Mouse (Mus musculus) spleen, adult 2 months (tissue): ENCODE results near the gene Sipa1l2. TPM values are rescaled to one million over a fixed set of nuclear protein-coding genes. Genes with fewer than 3 reads are reported as not detected.

Source experiments
- DNase-seq, 2 experiments: peaks; one replicate each; pipeline versions ENCODE4 v3.0.0 to v3.0.0-alpha.2; 2012 to 2021; ENCODE audit warnings: low spot score in 2 of 2, low read depth in 1 of 2
- H3K27ac ChIP-seq: fragments of 200-500 bp; 2 replicates; pipeline ENCODE4 v1.5.1; 2012; ENCODE audit warnings: low read length, inconsistent platforms; ENCODE audit not compliant: insufficient read depth
- H3K27me3 ChIP-seq: fragments of 200-500 bp; 2 replicates; pipeline ENCODE4 v1.6.1; 2012; ENCODE audit warnings: mild to moderate bottlenecking, moderate library complexity, low read length, inconsistent platforms; ENCODE audit not compliant: control insufficient read depth, insufficient read depth
- H3K36me3 ChIP-seq: fragments of 200-500 bp; 2 replicates; pipeline ENCODE4 v1.6.1; 2012; ENCODE audit warnings: mild to moderate bottlenecking, low read length, inconsistent platforms; ENCODE audit not compliant: control insufficient read depth, insufficient read depth
- H3K4me1 ChIP-seq: fragments of 200-500 bp; 2 replicates; pipeline ENCODE4 v1.6.1; 2011; ENCODE audit warnings: inconsistent platforms; ENCODE audit not compliant: control insufficient read depth, insufficient read depth, insufficient read length
- H3K4me3 ChIP-seq: fragments of 200-500 bp; 2 replicates; pipeline ENCODE4 v1.5.1; 2011; ENCODE audit warnings: mild to moderate bottlenecking, inconsistent platforms; ENCODE audit not compliant: insufficient read depth, insufficient read length; ENCODE audit errors: extremely low read depth
- CTCF ChIP-seq: fragments of 200-500 bp; IDR thresholded peaks from 2 replicates; pipeline ENCODE4 v1.5.1; 2011; ENCODE audit warnings: mild to moderate bottlenecking, inconsistent platforms; ENCODE audit not compliant: insufficient read depth, insufficient read length, insufficient replicate concordance; ENCODE audit errors: extremely low read depth
- POLR2A ChIP-seq: fragments of 200-500 bp; IDR thresholded peaks from 2 replicates; pipeline ENCODE4 v1.6.1; 2011; ENCODE audit warnings: low read depth, low read length, inconsistent platforms
- WGBS: fragments of 180-500 bp; shearing (Covaris S2); methylation state at CpG from one replicate; pipeline ENCODE4 v1.1.7; 2018; 5-methylcytosine and 5-hydroxymethylcytosine counted together
- polyA plus RNA-seq: library from polyadenylated mRNA; depleted of rRNA; stranded (reverse); fragments of >200 nt; gene quantifications from 2 replicates; pipeline ENCODE4 v1.2.3, GENCODE M21; 2012

Gene Sipa1l2
- polyA plus RNA-seq, 1 experiment, result 9.7 TPM

DNA sequence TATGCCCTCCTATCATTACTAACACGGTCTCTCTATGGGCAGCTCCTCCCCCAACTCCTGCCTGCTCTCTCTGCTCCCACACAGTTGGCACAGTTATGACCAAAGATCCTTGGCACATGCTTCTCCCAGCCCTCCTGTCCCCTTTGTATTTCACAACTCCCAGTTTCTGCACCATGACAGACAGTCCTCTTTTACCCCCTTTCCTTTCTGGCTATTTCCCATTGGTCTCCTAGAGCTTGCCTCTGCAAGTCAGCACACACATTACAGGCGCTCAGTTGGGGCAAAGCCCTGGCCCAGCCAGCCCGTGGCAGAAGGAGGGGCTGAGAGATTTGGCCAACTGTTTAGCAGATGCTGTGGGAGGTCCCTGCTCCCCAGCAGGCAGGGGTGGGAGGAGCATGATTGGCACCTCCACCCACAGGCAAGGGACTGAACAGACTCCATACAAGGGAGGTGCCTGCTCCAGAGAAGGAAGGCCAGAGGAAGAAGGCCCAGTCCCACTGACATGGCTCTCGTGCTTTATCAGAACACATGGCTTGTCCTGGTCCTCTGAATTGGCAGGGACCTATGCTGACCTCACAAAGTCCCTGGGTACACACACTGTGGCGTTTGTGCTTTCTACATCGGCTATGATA lies 184.0 kb downstream of the Sipa1l2 start:
- DNase-seq, result no peak
- H3K27ac ChIP-seq, result no peak overlapping the region
- H3K4me3 ChIP-seq, result no peak overlapping the region
- H3K36me3 ChIP-seq, result no peaks in the 10 kb centered on the region
- TF ChIP-seq CTCF (no peak), POLR2A (no peak)
- 60% methylated on average over 6 of the region's 6 CpGs for WGBS
- H3K4me1 ChIP-seq, result peaks cover 2% of the 10 kb centered on the region; the same call in 1 of the 2 replicates
- no peaks in the 10 kb centered on the region for H3K27me3 ChIP-seq

DNA sequence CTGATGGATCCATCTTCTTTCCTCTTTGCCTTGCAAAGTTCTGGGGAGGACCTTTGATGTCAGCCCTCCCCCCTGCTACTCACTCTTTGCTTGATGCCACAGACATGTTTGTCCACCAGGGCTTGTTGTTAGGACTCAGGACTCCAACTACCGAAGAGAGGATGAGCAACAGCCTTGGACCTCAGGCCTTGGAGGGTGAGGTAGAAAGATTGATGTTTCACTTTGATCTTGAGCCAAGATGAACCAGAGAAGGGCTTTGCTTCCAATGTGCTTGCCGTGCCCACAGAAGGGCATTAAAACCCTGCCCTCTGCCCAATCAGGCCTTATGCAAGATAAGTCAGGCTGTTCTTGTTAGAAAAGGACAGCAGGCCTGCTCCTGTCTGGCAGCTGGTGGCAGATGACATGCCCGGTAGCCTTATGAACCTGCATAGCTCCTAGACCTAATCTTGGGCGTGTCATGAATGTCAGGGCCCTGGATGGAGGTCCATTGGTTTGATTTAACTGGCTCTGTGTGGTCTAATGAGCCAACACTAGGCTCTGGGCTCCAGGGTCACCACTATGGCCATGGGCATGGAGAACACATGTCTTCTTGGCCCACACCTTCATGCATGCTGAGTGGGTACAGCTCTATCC lies 184.9 kb downstream of the Sipa1l2 start:
- no peak overlapping the region for H3K4me3 ChIP-seq
- no peaks in the 10 kb centered on the region; the same call in 1 of the 2 replicates for H3K4me1 ChIP-seq
- no peaks in the 10 kb centered on the region for H3K36me3 ChIP-seq
- H3K27ac ChIP-seq, result no peak overlapping the region
- TF ChIP-seq POLR2A (no peak), CTCF (no peak)
- H3K27me3 ChIP-seq, result no peaks in the 10 kb centered on the region
- WGBS, result 92% methylated on average over 4 of the region's 4 CpGs
- no peak for DNase-seq

DNA sequence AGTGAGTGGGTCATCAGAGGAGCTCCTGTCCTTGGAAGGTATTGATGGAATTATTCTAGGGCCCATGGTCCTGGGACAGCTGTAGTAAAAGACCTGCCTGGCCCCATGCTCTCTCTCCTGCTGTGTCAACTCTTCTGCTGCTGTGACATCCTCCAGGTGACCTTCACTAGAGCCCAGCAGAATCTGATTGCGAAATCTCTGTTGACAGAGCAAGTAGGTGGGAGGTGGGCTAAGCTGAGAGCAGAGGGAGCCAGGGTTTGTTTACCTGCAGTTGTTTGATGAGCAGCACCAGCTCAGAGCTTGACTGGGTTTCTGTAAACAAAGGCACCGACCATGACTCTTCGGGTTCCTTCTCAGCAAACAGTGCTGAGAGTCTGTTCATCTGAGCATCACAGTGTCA lies 187.9 kb downstream of the Sipa1l2 start:
- no peak overlapping the region for H3K4me3 ChIP-seq
- H3K27me3 ChIP-seq, result no peaks in the 10 kb centered on the region
- H3K36me3 ChIP-seq, result no peaks in the 10 kb centered on the region
- no peaks in the 10 kb centered on the region for H3K4me1 ChIP-seq
- H3K27ac ChIP-seq, result no peak overlapping the region
- DNase-seq, result no peak
- WGBS, result 82% methylated on average over 3 of the region's 3 CpGs
- TF ChIP-seq POLR2A (no peak), CTCF (no peak)

DNA sequence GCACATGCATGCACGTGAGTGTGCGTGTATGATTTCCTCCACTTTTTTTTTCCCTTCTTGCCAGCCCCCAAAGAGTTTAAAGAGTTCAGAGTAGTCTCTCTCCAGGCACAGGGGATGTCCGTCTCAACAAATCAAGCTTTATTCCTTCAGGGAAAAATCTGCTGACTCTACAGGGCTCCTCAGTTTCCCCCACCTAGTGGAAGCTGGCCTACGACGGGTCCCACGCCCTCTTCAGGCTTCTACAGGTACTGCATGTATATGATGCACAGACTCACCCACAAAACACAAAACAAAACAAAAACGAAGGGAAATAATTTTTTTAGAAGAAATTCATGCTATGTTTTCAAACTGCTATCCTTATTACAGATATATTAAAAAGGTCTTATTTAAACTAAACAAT lies 189.7 kb downstream of the Sipa1l2 start:
- H3K36me3 ChIP-seq, result no peaks in the 10 kb centered on the region
- no peaks in the 10 kb centered on the region for H3K4me1 ChIP-seq
- TF ChIP-seq POLR2A (no peak), CTCF (no peak)
- no peak overlapping the region for H3K4me3 ChIP-seq
- no peak for DNase-seq
- no peak overlapping the region for H3K27ac ChIP-seq
- WGBS, result 55% methylated on average over 7 of the region's 7 CpGs
- H3K27me3 ChIP-seq, result no peaks in the 10 kb centered on the region

DNA sequence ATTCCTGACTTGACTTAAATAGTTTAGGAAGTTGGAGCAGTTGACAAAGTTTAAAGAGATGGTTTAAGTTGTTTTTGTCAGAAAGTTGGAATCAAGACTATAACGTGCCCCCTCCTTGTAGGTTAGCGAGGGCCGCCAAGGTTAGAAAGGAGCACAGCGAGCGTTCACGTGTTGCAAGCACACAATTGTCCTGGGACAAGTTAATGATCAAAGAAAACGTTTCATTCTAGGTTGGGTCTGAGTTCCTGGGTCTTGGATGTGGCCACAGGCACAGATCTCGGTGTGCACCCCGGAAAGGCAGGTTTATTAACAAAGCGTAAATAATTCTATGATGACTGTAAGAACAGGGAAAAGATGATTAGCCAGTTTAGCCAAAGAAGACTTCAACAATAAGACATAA lies 190.5 kb downstream of the Sipa1l2 start:
- no peak for DNase-seq
- Histone ChIP-seq H3K4me1 (no peaks in the 10 kb centered on the region), H3K27ac (no peak overlapping the region), H3K27me3 (no peaks in the 10 kb centered on the region), H3K36me3 (no peaks in the 10 kb centered on the region), H3K4me3 (no peak overlapping the region)
- WGBS, result 84% methylated on average over 10 of the region's 10 CpGs
- TF ChIP-seq POLR2A (no peak), CTCF (no peak)

DNA sequence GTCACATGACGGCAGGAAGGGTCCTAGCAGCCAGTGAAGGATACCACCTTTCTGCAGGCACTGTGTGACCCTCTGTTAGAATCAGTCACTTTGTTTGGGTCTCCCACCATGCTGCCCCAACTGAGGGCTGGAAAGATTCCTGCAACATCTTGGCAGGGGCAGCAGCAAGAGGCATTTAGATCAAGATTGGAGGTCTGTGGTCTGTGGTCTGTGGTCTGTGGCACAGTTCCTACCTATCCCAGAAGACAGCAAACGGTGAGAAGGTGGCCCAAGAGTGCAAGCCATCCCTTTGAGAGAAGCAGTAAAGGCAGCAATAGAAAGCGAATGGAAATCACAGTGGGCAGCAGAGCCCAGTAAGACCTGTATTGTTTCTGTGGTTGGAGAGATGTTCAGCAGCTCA lies 191.9 kb downstream of the Sipa1l2 start:
- 35% methylated on average over 3 of the region's 3 CpGs for WGBS

DNA sequence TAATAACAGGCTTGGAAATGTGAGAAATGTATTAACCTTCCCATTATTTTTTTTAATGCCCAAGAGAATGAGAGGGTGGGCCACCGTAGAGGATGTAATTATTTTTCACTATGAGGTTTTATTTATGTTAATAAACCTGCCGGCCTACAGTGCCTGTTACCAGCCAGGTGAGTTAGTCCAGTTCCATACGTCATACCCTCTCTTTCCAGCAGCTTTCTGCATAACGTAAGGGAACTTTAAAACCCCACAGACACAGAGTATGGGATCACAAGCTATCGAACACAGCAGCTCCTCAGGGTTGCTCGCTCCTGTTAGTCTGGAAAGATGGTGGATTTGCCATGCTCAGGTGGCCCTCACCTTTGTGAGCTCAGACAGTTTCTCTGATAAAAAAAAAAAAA lies 193.2 kb downstream of the Sipa1l2 start:
- no peak for DNase-seq
- 89% methylated on average over 6 of the region's 6 CpGs for WGBS
- H3K4me1 ChIP-seq, result no peaks in the 10 kb centered on the region
- no peaks in the 10 kb centered on the region for H3K27me3 ChIP-seq
- no peak overlapping the region for H3K4me3 ChIP-seq
- no peaks in the 10 kb centered on the region for H3K36me3 ChIP-seq
- TF ChIP-seq CTCF, result no peak
- TF ChIP-seq POLR2A, result no peak
- H3K27ac ChIP-seq, result no peak overlapping the region

More for the DNA sequence above, 191.9 kb downstream of the Sipa1l2 start:
- TF ChIP-seq POLR2A (no peak), CTCF (no peak)
- no peaks in the 10 kb centered on the region for H3K27me3 ChIP-seq
- no peak for DNase-seq
- H3K4me1 ChIP-seq, result no peaks in the 10 kb centered on the region
- H3K4me3 ChIP-seq, result no peak overlapping the region
- no peaks in the 10 kb centered on the region for H3K36me3 ChIP-seq
- no peak overlapping the region for H3K27ac ChIP-seq
